Mouse (Mus musculus) spleen, adult 2 months (tissue): ENCODE results near the gene Unk.

Experiments used
- CTCF ChIP-seq: fragments of 200-500 bp; IDR thresholded peaks from 2 replicates; pipeline ENCODE4 v1.5.1; 2011; ENCODE audit warnings: mild to moderate bottlenecking, inconsistent platforms; ENCODE audit not compliant: insufficient read depth, insufficient read length, insufficient replicate concordance; ENCODE audit errors: extremely low read depth
- POLR2A ChIP-seq: fragments of 200-500 bp; IDR thresholded peaks from 2 replicates; pipeline ENCODE4 v1.6.1; 2011; ENCODE audit warnings: low read depth, low read length, inconsistent platforms

DNA sequence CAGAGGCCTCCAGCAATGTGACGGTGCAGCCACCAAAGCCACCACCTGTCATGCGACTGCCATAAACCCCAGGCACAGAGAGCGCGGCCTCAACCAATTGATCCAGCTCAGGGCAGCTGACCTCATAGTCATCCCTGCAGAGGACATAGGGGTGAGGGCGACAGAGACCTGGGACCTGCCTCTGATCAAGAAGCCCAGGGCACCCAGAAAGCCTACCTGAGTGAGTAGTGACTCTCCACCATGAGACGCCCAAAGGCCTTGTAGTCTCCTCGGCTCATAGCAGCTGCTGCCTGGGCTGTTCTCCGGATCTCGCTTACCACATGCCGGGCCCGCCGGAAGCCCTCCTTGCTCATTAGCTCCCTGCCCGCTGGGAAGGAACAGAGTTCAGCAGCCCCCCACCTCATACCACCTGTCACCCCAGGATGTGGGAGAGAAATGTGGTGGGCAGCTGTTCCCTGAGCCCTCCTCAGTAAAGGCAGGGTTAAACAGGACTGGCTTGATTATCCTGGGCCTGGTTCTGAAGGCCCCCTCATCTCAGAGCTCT lies 21.2 kb upstream of the Unk start:
- TF ChIP-seq CTCF (no peak), POLR2A (no peak)
